Mouse (Mus musculus) limb, embryonic 11.5 days (tissue): ENCODE data around the gene Ajm1. TPM values are rescaled to one million over a fixed set of nuclear protein-coding genes. Genes with fewer than 3 reads are reported as not detected.

ENCODE experiments used
- polyA plus RNA-seq: library from polyadenylated mRNA; unstranded; fragments of >200 nt; fragmentation: Nextera tagmentation; extraction: Ambion mirVana; gene quantifications from 2 replicates; pipeline ENCODE4 v1.2.1, GENCODE M21; 2014

Gene Ajm1
- polyA plus RNA-seq, 1 experiment from 2014 or later, result 0.04 TPM

Other genes with a start within 250 kb of the Ajm1 start
- gene Man1b1, start 249.4 kb downstream of the Ajm1 start, polyA plus RNA-seq, result 81.9 and 97.6 TPM in 2 replicates
- 16.6 and 18.8 TPM in 2 replicates for gene Dpp7, start 225.4 kb downstream of the Ajm1 start, polyA plus RNA-seq
- 8.9 and 9.1 TPM in 2 replicates for gene Uap1l1, start 216.1 kb downstream of the Ajm1 start, polyA plus RNA-seq
- 63.0 and 69.4 TPM in 2 replicates for gene Sapcd2, start 209.4 kb downstream of the Ajm1 start, polyA plus RNA-seq
- not detected in 2 replicates for gene Entpd2, start 185.9 kb downstream of the Ajm1 start, polyA plus RNA-seq
- gene Npdc1, start 182.4 kb downstream of the Ajm1 start, polyA plus RNA-seq, result 6.1 and 6.8 TPM in 2 replicates
- not detected in 2 replicates for gene Fut7, start 158.5 kb downstream of the Ajm1 start, polyA plus RNA-seq
- gene Abca2, start 153.1 kb downstream of the Ajm1 start, polyA plus RNA-seq, result 3.1 and 3.8 TPM in 2 replicates
- 0.81 TPM in 1 of 2 replicates, not detected in the other for gene Clic3, start 124.9 kb downstream of the Ajm1 start, polyA plus RNA-seq
- 15.0 and 18.1 TPM in 2 replicates for gene Paxx, start 120.7 kb downstream of the Ajm1 start, polyA plus RNA-seq
- not detected in 2 replicates for gene Ptgds, start 111.7 kb downstream of the Ajm1 start, polyA plus RNA-seq
- not detected in 2 replicates for gene Lcn12, start 87.8 kb downstream of the Ajm1 start, polyA plus RNA-seq
- 68.0 and 72.3 TPM in 2 replicates for gene Fbxw5, start 81.0 kb downstream of the Ajm1 start, polyA plus RNA-seq
- gene C8g, start 80.0 kb downstream of the Ajm1 start, polyA plus RNA-seq, result 5.6 and 5.8 TPM in 2 replicates
- gene Traf2, start 34.8 kb downstream of the Ajm1 start, polyA plus RNA-seq, result 40.0 and 40.6 TPM in 2 replicates
- 324 and 330 TPM in 2 replicates for gene Edf1, start 23.9 kb downstream of the Ajm1 start, polyA plus RNA-seq
- 3.1 and 7.0 TPM in 2 replicates for gene Mamdc4, start 6.9 kb downstream of the Ajm1 start, polyA plus RNA-seq
- 161 and 162 TPM in 2 replicates for gene Phpt1, start 6.5 kb downstream of the Ajm1 start, polyA plus RNA-seq
- gene Rabl6, start 26.8 kb upstream of the Ajm1 start, polyA plus RNA-seq, result 59.3 and 65.6 TPM in 2 replicates
- 0.15 and 0.16 TPM in 2 replicates for gene Ccdc183, start 35.9 kb upstream of the Ajm1 start, polyA plus RNA-seq
- 18.7 and 20.7 TPM in 2 replicates for gene Tmem141, start 40.2 kb upstream of the Ajm1 start, polyA plus RNA-seq
- 0.35 and 0.54 TPM in 2 replicates for gene Fcna, start 46.3 kb upstream of the Ajm1 start, polyA plus RNA-seq
- gene Lcn8, start 71.4 kb upstream of the Ajm1 start, polyA plus RNA-seq, result not detected in 2 replicates
- not detected in 2 replicates for gene Lcn5, start 76.2 kb upstream of the Ajm1 start, polyA plus RNA-seq
- gene Lcn6, start 95.0 kb upstream of the Ajm1 start, polyA plus RNA-seq, result not detected in 2 replicates
- gene Lcn10, start 101.0 kb upstream of the Ajm1 start, polyA plus RNA-seq, result not detected in 2 replicates
- not detected in 2 replicates for gene Obp2a, start 118.3 kb upstream of the Ajm1 start, polyA plus RNA-seq
- gene Bmyc, start 125.0 kb upstream of the Ajm1 start, polyA plus RNA-seq, result 73.9 and 79.2 TPM in 2 replicates
- gene Obp2b, start 155.3 kb upstream of the Ajm1 start, polyA plus RNA-seq, result not detected in 2 replicates
- gene Lcn3, start 183.8 kb upstream of the Ajm1 start, polyA plus RNA-seq, result not detected in 2 replicates
- gene Lcn11, start 195.3 kb upstream of the Ajm1 start, polyA plus RNA-seq, result not detected in 2 replicates
- 0.37 and 0.60 TPM in 2 replicates for gene Gm13539, start 200.5 kb upstream of the Ajm1 start, polyA plus RNA-seq
- gene Glt6d1, start 234.1 kb upstream of the Ajm1 start, polyA plus RNA-seq, result not detected in 2 replicates
- not detected in 2 replicates for gene Lcn9, start 241.4 kb upstream of the Ajm1 start, polyA plus RNA-seq